Mouse (Mus musculus): Measurements from ENCODE around the gene Bag1.

DNA sequence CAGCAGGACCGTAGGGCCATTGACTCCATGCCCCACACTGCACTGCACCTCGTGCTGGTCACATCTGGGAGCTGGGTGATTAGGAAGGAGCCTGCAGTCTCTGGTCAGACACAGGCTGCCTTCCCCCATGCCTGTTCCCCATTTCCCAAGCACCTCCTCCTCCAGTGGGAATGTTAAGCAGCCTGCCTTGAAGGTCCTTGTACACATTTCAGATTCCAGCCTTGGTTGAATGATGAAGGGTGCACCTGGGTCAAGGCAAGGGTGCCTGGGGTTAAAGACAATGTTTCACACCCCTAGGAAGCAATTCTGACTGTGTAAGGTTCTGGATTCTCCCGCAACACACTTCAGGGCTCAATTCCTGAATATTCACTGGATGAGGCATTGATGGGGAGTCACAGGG lies 26.8 kb downstream of the Bag1 start:
- TF ChIP-seq EP300 (IDR thresholded peaks at IDR 0.05; ENCODE audit: low read depth) (no peak), CTCF (IDR thresholded peaks at IDR 0.05; ENCODE audit: low read depth) (no peak)

Data from liver, postnatal 0 days (tissue).